Comparison of ENCODE assay signal across 14 mouse cellular contexts in genomic region chr1:153152594-153152993, GRCm38 (mm10). TPM values are rescaled to one million over a fixed set of nuclear protein-coding genes. Genes with fewer than 3 reads are reported as not detected.
DNase-seq lines count a peak whose midpoint lies in the region; ATAC-seq lines count a peak whose summit lies in the region.
"Had no signal": no experiment of that assay in that cellular context is flagged by ENCODE, and none has a peak within 500 bp of the region (broad histone marks: within the 10 kb centered on the region; RNA-seq: fewer than 3 reads in every experiment).

No protein-coding gene starts in this region.

- peak overlapping the region; percentile 63 for H3K27ac ChIP-seq in heart, embryonic 13.5 days (replicated peaks)
- H3K27ac ChIP-seq in kidney, embryonic 16.5 days (ENCODE audit: low read length), result no peak overlapping the region
- H3K27ac ChIP-seq: hindbrain, embryonic 15.5 days had no signal

- no peaks in the 10 kb centered on the region for H3K27me3 ChIP-seq in heart, embryonic 13.5 days (replicated peaks)
- no peaks in the 10 kb centered on the region for H3K27me3 ChIP-seq in kidney, embryonic 16.5 days (ENCODE audit: insufficient read depth, low read length)
- H3K27me3 ChIP-seq: hindbrain, embryonic 15.5 days had no signal

- no peak overlapping the region for H3K4me3 ChIP-seq in heart, embryonic 13.5 days
- H3K4me3 ChIP-seq in kidney, embryonic 16.5 days (ENCODE audit: low read length), result no peak overlapping the region
- H3K4me3 ChIP-seq: hindbrain, embryonic 15.5 days had no signal

- no peak for DNase-seq in heart, postnatal 36 days
- DNase-seq in kidney, postnatal 25 days, result peak; percentile 51 to 53
- DNase-seq in 3T3-L1 (ENCODE audit: low read depth, low spot score), result peak; percentile 76
- DNase-seq in Muller cell, postnatal 12 days (ENCODE audit: inconsistent ontology term), result peak; percentile 66
- DNase-seq in spleen, postnatal 10 days (ENCODE audit: low spot score in 2 of 2), result no peak
- DNase-seq in cerebellum, adult 9-10 months, result no peak
- DNase-seq: cerebellum, adult 18-20 months; liver; lung, postnatal 10 days; thymus, postnatal 4 days had no signal

- no peak overlapping the region for H3K4me2 ChIP-seq in heart, embryonic 13.5 days
- H3K4me2 ChIP-seq in kidney, embryonic 16.5 days (replicated peaks; ENCODE audit: low read depth, low read length), result no peak overlapping the region
- H3K4me2 ChIP-seq: hindbrain, embryonic 15.5 days had no signal

- 43% methylated on average over 7 of the region's 7 CpGs for WGBS in heart, embryonic 13.5 days
- WGBS in kidney, embryonic 16.5 days, result 71% methylated on average over 7 of the region's 7 CpGs

- no peak for ATAC-seq in heart, embryonic 13.5 days (ENCODE audit: extremely low read depth, insufficient number of reproducible peaks, low FRiP score, low TSS enrichment)
- ATAC-seq in kidney, embryonic 16.5 days (ENCODE audit: low FRiP score, low TSS enrichment), result no peak

- intact Hi-C loops in heart, postnatal 36 days (cut with DNase I), result no loop called here

- peaks cover 5% of the 10 kb centered on the region; the same call in 1 of the 2 replicates for H3K36me3 ChIP-seq in heart, embryonic 13.5 days
- 0 out of 2 replicates have a peak, but pooled peaks cover 6% of the 10 kb centered on the region for H3K36me3 ChIP-seq in kidney, embryonic 16.5 days (ENCODE audit: insufficient read depth, low read length)
- H3K36me3 ChIP-seq: hindbrain, embryonic 15.5 days had no signal

- H3K9ac ChIP-seq in heart, embryonic 13.5 days, result no peak overlapping the region
- H3K9ac ChIP-seq in kidney, embryonic 16.5 days (replicated peaks; ENCODE audit: low read length), result no peak overlapping the region
- H3K9ac ChIP-seq: hindbrain, embryonic 15.5 days had no signal

- H3K9me3 ChIP-seq in heart, embryonic 13.5 days, result no peaks in the 10 kb centered on the region
- no peaks in the 10 kb centered on the region for H3K9me3 ChIP-seq in kidney, embryonic 16.5 days (ENCODE audit: low read length)
- H3K9me3 ChIP-seq: hindbrain, embryonic 15.5 days had no signal

- peaks cover 36% of the 10 kb centered on the region for H3K4me1 ChIP-seq in heart, embryonic 13.5 days
- H3K4me1 ChIP-seq in kidney, embryonic 16.5 days (ENCODE audit: insufficient read depth, low read length), result no peaks in the 10 kb centered on the region

RNA-seq across cellular contexts. Expression of gene Lamc2, which starts 33.7 kb away (rescaled TPM):
- 10.0 and 10.4 TPM in 2 replicates for polyA plus RNA-seq in heart, embryonic 13.5 days (2015; fragmentation: Nextera tagmentation; extraction: Ambion mirVana)
- total RNA-seq in heart, postnatal 36 days (2021), result 1 to 10 TPM; 6.3 to 7.7 TPM
- 55.5 and 57.4 TPM in 2 replicates for polyA plus RNA-seq in kidney, embryonic 16.5 days (2015; fragmentation: Nextera tagmentation; extraction: Ambion mirVana)
- total RNA-seq: neutrophil, adult 5-6 weeks had no signal

Comparison
In these comparisons a context has a peak if more than half of its experiments do, and no peak if none do; other contexts are left out.
1. DNase-seq: peak in kidney, postnatal 25 days (2 of 2), 3T3-L1 (single experiment) and Muller cell, postnatal 12 days (single experiment); none in heart, postnatal 36 days (0 of 2), spleen, postnatal 10 days (0 of 2) and cerebellum, adult 9-10 months (single experiment).